Mouse (Mus musculus) right cerebral cortex, postnatal 14 days (tissue): ENCODE measurements around the gene Snip1.

ENCODE experiments used
- DNase-seq: peaks from one replicate; pipeline ENCODE4 v3.0.0; 2022

Snip1 gene

DNA sequence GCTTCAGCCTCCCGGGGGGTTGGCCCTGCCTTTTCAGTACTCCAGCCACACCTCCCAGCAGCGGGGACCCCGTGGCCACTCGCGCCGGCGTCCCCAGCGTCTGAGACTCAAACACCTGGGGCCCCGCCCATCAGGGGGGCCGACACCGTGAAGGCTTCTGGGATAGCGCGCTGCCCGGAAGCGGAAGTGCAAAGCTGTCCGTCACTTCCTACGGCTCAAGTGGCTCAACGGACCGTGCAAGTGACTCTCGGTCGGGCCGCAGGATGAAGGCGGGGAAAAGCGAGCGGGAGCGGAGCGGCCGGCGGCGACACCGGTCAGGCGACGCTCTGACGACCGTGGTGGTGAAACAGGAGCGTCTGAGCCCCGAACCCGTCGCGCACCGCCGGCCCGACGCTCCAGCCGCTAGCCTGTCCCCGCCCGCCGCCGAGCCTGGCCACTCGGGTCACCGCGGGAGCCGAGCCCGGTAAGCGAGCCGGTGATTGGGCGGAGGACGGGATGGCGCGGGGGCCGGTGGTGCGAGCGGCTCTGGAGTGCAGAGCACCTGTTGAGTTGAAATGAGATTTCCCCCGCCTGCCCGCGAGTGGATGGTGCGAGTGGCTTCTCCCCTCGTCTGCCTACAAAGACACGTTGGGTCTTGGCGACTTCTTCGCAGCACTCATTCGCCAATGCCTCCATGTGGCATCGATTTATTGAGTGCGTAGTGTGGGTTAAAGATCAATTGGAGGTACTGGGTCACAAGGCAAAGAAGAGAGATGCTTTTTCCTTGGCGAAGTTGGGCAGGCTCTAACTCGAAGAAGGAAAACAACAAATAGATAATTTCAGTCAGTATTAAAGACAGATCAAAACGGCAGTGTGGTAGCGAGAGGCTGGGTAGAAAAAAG, at the start of gene Snip1:
Snip1 (plus strand) TSS at position 183 of the 881 bp plus-strand sequence.
- DNase-seq: peak; percentile 89

DNA sequence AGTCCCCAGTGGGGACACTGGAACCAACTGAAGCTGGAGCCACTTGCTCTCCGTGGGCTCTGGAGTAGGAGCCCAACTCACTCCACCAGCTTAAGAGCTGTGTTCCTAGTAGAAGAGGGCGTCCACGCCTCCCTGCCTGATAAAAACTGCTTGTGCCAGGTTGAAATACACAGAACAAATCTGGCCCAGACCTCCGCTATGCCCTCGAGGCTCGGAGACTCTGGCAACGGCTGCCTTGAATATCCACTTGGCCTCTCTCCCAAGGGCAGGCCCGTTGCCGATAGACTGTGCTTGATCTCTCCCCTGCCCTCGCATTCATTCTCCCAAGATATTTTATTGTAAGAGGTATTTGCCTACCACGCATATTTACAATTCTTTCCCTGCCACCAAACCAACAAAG, 49.0 kb upstream of the Snip1 start:
- DNase-seq: no peak

DNA sequence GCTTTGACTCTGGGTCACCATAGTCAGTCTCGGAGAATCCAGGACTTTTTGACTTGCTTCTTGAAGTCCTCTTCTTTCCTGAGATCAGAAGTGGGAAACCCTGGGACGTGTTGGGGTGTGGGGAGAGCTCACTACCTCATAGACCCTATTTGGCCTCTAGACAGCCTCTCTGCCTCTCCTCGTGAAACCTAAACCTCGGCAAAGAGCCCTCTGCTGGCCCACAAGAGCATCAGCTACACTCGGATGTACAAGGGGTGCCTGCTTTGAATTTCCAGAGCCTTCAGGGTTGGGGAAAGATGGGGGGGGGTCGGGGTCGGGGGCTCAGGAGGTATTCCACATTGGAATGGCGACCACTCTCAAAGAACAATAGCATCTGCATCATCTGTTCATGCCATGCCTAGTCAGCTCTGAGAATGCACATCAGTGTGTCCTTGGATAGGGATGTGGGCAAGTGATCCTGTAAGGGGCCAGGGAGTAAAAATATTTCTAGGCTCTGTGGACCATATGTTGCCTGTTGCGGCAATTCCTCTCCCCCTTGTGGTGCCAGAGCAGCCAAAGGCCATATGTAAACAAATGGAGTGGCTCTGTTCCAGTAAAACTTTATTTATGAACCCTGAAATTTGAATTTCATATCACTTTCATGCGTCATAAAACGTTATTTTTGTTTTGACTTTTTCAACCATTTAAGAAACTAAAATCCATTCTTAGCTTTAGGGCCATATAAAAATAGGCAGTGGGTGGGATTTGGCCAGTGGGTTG, 45.5 kb upstream of the Snip1 start:
- no peak for DNase-seq

DNA sequence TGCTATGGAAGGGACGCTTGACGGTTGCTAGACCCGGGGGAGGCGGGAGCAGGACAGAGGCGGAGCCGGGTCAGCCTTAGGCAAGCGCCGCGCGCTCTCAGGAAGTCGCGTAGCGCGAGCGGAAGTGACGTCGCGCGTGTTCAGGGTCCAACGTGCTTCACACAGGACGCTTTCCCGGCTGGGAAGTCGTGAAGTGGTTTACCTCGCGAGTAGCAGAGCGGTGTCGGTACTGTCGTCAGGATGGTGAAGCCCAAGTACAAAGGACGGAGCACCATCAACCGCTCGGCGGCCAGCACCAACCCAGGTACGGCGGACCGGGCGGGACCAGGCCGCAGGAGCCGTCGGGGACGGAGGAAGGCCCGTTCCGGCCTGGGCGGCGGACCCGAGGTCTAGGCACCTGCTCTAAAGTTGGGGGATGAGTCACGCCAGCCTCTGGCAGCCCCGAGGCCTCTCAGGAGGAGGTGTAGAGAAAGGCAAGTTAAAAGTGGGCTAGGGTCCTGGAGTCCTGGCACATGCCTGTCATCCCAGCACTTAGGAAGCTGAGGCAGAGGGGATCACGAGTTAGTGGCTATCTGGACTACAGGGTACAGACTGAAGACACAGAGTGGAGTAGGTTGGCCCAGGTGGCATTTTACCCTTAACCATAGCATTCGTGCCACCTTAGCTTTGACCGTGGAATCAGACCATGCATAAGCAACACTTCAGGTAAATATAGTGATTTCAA, 36.4 kb upstream of the Snip1 start:
- DNase-seq: peak; percentile 92

DNA sequence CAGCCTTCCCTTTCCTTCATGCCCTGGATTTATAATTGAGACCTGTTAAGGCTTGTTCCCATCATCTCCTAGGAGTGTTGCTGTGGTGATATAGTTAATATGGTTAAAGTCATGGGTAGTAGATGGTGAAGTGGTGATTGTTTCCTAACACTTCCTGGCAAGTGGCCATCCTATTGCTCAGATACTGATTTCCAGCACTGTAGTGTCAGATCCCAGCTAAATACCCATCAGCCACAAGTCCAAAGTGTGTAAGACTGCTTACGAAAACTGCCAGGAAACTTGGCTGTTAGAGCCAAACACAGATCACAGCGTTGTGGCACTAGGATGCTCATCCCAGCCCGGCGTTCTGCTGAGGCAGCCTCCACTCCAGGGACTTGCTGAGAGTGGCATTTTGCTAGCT, 32.1 kb upstream of the Snip1 start:
- DNase-seq: no peak

DNA sequence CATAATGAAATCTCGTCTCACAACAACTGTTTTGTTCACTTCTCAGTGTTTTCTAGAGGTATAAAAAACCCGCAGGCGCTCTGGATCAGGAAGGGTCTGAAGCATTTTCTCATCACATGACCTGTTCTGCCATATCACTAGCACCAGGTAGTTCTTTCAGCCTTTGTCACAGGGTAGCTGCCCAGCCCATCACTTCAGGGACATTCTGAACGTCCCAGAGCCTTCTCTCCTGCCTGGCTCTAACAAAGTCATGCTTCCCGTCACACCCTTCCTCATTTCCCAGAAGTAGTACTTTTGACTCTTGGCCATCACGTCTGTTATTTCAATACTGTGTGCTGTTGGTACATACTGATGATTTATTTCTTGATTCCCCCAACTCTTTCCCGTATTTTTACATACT, 22.0 kb upstream of the Snip1 start:
- DNase-seq: no peak

DNA sequence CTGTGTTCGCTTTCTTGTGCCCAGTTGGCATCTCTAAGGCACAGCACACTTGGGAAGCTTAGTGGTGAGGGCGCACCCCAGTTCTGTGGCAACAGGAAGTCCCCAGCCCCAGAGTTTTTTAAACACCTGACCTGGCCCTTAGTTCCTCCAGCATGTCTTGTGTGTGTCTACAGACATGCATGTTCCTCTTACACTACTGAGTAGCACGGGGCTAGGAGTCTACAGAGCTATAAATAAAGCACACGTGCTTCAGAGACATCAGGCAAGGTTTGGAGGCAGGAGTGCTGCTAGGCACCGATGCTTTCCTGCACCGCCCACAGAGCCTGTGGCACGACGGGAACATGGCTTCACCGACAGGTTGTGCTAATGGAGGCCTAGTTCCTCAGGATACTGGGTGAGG, 11.1 kb upstream of the Snip1 start:
- peak; percentile 12 for DNase-seq

DNA sequence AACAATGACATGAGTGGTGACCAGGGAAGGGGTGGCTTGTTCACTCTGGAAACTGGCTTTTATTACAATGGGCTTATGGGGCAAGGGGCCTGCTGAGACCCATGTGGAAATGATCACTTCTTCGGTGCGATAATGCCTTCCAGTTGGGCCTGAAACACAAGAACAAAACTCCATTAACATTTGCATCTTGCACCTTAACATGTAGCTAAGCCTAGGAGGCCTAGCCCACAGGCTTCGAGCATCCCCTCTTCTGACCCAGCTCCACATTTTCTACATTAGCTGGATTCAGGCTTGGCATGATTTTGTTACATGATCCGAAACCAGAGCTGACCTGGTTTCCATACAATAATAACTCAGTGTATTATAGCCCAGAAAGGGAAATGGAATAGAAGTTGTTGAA, 10.0 kb upstream of the Snip1 start:
- no peak for DNase-seq

DNA sequence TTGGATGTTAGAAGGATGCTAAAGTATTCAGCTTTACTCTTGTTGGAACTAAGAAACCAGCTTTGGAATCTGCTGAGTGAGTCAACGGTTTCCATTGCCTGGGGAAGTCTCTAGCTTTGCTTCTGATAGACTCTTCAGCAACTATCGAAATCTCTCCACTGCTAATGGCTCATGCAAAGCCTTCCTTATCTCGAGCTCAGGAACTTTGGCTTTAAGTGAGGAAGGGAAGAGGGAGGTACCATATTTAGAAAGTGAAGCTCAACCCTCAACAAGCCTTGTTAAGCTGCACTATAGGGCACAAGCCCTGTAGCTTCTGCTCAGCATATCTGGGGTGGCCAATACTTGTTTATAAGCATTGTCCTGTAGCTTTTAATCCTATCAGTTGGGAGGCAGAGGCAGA, 9.2 kb upstream of the Snip1 start:
- no peak for DNase-seq

DNA sequence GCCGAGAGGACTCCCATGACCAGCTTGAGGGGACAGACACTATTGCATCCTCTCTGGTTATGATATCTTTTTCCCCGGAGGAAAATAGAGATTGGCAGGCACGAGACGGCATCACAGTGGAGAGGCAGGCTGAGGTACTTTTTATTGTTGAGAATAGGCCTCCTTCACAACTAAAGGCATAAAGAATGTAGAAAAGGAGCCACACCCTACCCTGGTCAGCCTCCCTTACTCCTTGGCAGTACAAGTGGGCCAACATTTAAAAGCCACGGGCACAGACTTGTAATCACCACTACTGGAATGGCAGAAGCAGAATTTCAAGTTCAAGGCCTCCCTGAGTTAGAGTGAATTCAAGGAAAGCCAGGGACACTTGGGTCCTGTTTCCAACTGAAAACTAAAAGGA, 8.4 kb upstream of the Snip1 start:
- no peak for DNase-seq

DNA sequence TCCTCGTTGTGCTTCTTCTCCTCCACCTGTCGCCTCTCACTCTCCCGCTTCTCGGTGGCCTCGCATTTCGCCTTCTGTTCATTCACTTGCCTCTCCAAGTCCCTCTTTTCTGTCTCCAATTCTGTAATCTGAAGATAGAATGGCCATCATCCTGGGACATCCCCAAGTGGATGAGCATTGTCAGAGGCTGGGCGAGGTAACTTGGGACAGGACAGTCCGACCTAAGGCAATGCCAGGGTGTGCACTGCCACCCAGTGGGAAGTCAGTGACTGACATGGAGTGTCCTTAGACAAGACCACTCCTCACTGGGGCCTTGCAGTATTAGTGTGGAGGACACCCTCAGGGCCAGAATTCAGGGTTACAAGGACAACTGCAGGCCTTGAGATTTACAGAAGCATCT, 7.4 kb upstream of the Snip1 start:
- peak; percentile 60 for DNase-seq

DNA sequence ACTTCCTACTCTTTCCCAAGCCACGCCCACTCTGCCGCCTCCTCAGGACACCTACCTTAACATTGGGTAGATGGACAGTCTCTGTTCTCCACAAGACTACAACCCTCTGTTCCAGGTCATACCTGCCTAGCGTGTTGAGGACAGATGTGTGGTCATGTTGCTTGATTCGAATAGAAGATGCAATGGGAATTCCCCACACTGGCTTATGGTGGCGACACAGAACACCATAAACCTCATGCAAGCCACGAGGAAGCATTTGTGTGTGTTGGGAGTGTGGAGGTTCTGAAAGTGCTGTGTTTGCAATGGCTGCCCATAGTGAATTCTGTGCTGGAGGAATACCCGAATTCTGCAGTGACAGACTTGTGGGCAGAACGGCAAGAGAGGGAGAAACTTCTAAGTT, 2.6 kb upstream of the Snip1 start:
- DNase-seq: no peak

DNA sequence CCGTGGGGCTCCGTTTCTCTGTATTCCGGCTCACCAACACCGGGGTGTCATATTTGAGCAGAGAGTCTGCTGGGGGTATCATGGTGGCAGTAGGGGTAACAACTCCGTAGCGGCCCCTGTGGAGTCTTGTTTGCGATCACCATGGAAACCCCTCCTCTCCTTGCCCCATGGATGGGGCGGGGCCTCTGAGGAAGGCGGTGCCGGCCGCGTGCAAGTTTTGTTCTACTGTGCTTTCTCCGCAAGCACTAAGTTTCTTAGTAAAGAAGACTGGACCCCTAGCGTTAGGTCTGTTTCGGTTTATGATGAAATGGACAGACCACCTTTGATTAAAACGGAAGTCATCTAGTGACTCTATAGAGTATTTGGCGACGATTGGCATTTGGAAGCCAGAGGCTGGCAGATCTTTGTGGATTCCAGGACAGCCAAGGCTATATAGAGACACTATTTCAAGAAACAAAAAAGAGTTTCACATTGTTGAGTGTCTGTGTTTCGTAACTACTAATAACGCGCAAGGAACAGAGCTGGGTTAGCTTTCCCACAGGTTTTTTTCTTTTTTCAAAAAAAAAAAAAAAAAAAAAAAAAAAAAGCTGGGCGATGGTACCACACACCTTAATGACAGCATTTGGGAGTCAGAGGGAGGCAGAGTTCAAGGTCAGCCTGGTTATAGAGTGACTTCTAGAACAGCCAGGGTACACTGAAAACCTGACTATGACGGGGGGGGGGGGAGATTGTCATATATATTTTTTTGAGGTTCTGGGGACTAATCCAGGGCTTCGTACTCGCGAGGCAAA, 760 bp upstream of the Snip1 start, which contains the start of gene Dnali1:
Dnali1 (minus strand) TSS at position 187 of the 791 bp plus-strand sequence.
- DNase-seq: peak; percentile 19

DNA sequence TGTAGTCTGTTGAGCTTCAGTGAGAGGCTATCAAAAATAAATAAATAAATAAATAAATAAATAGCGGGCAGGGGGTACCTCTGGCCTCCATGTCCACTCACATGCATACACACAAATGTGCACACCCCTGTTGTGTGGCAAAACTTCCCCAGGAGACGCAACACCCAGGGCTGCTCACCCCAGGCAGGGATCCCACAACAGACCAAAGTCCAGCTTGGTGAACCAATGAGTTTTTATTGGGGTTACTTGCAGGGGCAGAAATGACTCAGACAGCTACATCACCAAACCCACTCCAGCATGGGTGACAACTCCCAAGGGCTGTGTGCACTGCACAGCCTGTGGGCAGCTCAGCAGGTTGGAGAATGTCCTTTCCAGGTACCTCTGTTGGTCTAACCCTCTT, 11.2 kb downstream of the Snip1 start:
- DNase-seq: no peak

DNA sequence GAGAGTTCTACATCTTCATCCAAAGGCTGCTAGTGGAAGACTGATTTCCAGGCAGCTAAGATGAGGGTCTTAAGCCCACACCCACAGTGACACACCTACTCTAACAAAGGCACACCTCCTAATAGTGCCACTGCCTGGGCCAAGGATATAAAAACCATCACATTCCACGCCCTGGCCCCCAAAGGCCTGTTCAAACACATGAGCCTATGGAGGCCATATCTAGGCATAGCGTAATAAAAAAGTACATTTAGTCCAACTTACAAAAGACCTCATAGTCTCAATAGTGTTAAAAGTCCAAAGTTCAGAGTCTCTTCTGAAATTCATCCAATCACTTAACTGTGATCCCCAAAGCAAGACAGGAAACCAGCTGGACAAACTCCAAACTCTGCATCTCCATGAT, 12.2 kb downstream of the Snip1 start:
- no peak for DNase-seq

DNA sequence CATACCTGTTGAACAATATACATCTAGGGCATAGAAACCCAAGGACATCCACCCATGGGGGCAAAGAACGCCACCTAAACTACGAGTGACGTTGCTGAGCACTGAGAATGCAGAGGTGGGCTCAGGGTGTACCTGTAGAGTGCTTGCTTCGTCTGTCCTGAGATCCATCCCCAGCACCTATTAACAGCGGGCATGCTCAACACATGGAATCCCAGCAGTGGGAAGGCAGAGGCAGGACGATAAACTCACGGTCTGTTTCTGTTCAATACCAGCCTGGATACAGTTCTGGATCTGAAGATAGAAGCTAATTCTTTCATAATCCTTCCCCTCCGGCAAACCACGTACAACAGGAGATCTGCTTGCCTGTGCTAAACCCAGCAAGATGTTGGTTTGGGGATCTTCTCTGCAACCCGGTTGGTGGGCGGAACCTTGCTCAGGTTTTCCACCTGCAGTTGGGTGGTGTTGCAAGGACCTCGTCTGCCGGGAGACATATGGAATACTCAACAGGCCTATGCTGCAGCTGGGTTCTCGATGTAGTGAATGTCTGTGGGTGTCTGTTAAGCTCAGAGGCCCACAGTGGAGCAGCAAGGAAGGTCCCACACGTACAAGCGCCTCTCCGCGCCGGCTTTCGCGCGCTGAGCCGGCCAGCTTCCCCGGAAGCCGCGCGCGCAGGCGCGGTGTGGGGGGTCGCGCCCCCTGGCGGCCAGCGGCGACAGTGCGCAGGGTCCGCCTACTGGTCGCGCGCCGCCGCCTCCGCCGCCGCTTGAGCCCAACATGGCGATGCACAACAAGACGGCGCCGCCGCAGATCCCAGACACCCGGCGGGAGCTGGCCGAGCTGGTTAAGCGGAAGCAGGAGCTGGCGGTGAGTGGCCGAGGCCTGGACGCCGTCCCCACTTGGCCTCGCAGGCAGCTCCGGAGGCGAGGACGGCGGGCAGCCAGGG, 18.2 kb downstream of the Snip1 start, which contains the start of gene Meaf6:
Meaf6 (plus strand) TSS at position 732 of the 943 bp plus-strand sequence.
- peak; percentile 90 for DNase-seq

DNA sequence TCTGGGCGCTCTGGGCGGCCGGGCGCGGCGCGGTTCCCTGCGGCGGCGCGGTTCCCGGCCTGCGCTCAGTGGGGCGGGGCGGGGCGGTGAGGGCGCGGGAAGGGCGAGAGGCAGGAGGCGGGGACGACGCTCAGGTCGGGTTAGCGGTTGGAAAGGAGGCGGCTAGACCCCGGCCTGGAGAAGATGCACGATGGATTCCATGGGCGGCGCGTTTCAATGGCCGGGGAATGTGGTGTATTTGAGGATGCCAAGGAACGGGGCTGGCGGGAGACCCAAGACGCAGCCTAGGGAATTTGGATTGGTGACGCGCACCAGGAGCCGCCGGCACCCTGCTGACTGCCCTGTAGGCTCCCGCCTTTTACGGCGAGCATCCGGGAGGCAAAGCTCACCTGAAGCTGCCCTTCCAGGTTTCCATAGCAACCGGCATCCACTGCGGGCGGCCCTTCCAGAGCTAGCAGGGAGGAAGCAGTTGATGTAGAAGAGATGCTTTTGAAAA, 18.9 kb downstream of the Snip1 start:
- peak; percentile 59 for DNase-seq

DNA sequence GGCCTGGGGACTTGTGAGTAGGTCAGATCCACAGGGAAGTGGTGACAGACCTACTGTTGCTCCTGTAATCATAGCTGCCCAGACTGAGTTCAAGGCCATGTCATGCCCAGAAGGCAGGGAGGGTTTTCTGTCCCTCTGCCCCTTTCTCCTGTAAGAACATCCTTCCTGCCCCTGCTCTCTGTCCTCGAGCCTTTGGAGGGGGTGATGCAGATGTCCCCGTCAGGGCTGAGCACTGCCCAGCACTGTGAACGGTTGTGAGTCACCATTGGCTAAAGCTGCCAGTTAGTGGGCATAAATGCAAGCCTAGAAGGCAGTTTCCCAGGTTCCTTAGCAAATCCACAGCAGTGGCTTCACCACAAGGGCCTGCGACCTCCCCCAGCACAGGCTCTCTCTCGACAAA, 26.6 kb downstream of the Snip1 start:
- no peak for DNase-seq

DNA sequence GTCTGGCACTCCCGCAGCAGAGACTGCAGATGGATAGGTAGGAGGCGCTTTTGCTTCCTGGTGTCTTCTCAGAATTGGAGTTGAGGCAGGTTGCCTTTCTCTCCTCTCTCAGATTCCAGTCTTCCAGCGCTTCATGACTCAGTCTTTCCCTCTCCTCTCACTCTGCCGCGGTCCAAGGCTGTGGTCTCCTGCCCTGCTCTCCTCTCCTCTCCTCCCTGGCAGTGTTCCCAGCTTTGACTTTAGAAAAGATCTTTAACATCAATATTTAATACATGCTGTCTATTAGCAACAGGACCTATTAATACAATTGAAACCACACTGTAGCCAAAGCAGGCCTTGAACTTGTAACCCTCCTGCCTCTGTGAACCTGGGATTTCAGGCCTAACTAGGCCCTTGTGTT, 29.6 kb downstream of the Snip1 start:
- DNase-seq: no peak

DNA sequence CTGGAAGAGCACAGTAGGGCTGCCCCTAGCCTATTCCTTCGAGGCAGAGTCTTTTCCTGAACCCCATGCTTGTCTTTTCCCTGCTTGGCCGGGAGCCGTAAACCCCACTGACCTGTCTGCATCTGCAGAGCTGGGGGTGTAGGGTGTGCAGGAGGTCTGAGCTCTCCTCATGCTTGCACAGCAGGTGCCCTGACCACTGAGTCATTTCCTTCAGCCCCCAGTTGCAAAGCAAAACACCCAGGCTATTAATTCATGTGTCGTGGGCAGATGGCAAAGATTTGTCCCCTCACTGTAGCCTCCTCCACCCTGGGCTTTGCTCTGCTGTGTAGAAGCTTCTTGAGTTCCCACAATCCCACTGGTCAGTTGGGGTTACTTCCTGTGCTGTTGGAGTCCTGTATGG, 30.9 kb downstream of the Snip1 start:
- no peak for DNase-seq

DNA sequence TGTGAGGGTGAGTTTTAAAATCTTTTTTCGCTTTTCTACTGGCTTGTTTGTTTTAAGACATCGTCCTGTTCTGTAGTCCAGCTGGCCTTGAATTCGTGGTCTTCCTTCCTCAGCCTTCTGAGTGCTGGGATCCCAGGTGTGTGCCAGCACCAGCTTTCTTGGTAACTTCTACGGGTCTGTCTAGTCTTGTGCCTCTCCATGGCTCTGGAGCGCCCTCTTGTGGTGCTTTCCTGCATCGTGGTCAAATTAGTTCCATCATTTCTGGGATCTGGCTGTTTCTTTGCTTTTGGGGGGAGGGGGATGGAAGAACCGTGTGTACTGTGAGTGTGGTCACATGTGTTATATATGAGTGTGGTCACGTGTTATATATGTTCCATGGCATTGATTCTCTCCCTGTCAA, 33.0 kb downstream of the Snip1 start:
- peak; percentile 88 for DNase-seq
